Mouse (Mus musculus) embryo, embryonic 10.5 days (tissue): ENCODE results near the gene Dyrk4.

Source experiments
- DNase-seq: peaks from one replicate; pipeline ENCODE4 v3.0.0-alpha.2; 2015; ENCODE audit warnings: low spot score

The Dyrk4 gene

DNA sequence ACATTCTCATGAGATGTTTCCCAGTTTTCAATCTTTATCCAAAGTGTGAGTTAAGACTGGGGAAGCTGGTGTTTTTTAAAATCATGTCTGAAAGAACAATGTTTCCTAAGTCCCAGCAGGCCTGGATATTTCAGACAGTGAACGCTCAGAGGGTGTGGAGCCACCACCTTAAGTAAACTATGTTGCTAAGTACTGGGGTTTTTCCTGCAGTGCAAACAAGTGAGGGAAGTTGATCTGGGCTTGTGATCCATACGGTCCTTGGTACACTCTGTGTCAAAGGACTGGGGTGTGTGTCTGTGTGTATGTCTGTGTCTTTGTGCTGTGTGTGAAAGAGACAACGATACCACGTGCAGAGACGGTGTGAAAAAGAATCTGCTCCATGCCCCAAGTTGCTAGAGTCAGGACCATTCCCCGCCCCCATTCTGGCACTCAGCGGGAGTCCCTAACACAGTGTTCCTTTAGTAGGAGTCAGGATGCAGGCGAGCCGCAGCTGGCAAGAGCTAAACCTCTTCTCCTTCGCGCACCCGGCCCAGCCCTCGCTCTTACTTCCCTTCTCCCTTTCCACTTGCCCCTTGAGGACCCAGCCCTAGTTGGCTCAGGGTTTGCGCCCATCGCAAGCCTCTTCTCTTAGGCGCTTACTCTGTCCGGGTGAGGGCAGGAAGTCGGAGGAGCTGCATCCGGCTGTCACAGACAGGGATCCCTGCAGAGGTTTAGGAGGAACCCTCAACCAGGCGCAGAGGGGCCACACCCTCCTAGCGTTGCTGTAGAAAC, at the start of gene Dyrk4:
Dyrk4 (minus strand) TSS at position 729 of the 771 bp plus-strand sequence.
- DNase-seq: peak; percentile 43

GRCm38 (mm10) chr6:126966241-126967026, 44.8 kb upstream of the Dyrk4 start:
- no peak for DNase-seq

- no peak for DNase-seq
Observed at GRCm38 (mm10) chr6:126963426-126963825, 41.8 kb upstream of the Dyrk4 start.

DNA sequence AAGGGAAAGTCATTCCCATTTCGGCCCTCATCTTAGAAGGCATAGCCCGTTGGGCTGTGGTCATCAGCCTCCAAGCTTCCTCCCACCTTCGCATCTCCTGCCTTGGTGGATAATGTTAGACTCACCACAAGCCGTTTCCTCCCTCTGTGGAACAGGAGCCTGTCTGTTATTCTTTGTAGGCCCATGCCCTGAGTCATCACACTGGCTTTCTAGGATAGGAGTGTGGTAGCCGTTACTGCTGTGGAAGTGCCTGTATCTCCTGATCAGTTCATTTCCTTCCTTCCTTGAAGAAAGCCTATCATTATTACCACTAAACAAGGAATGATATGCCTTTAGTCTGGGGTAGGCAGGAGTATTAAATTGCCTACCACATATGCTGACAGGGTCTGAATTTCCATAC, 41.1 kb upstream of the Dyrk4 start:
- DNase-seq: no peak

DNA sequence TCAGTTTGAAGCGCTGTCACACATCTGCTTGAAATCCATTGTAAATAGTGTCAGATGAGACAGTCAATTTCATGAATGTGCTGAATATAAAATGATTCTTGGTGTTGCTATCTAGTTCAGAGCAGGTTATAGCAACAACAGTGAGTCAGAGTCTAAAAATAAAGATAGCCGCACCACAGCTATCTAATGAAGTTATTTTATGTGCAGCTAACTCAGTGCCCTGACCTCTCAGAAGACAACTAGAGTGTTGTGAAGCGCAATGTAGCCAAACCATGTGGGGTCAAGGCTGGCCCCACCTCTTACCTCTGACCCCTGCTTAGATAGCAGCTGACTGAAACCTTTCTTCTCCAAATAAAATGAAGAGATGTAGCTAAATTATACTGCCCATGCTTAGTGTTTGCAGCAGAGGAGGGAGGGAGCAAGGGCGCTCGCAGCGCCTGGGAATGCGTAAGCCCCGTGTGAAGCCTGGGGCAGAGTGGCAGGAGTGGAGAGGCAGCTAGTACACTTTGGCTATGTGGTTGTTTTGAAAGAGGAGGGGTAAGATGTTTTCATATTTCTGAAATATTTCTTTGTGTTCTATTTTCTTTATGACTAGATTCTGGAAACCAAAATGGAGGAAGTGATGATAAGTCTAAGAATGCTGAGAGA, 39.9 kb upstream of the Dyrk4 start:
- no peak for DNase-seq

DNA sequence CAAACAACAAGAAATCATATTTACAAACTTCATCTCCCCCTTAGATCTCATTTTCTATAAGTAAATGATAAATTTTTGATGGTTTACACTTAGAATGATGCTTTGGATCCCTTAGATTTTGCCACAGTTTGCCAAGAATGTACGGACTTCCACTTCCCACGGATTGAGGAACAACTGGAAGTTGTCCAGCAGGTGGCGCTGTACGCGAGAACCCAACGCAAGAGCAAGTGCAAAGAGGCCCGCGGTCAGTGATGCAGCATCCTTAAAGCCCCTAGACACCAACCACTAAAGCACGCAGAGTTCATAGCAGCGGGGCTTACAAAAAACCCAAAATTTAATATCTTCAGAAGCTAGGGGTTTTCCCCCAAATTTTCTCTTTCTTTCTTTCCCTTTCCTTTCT, 34.1 kb upstream of the Dyrk4 start:
- peak; percentile 88 for DNase-seq

DNA sequence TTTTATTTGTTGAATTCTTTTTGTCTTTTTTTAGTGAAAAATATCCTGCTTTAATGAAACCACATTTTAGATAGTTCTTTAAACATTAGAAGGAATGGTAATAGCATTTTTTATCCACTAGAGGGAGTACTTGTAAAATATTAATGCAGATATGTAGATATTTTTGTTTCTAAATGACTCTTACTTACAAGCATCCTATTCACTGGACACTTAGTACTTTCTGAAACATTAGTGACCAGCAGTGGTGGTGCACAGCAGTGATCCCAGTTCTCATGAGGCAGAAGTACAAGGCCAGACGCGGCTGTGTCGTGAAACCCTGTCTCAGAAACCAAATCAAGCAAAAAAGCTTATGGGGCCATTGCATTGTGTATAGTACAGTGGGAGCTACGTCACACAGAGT, 26.7 kb upstream of the Dyrk4 start:
- DNase-seq: peak; percentile 42

DNA sequence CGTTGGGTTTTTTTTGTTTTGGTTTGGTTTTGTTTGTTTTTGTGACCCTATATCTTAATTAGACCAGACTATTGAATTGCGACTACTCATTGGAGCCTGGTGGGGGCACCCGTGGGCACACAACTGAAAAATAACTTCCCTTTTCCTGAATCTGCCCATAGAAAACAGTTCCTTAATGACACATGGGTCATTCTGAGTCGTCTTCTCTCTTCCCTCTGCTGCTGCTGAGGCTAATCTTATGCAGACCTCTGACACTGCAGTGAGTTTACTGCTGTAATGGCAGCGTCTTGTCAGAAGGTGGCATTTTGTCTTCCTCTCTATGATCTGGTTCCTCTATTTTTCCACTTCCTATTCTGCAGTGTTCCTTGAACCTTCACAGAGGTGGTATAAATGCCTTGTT, 18.8 kb upstream of the Dyrk4 start:
- DNase-seq: peak; percentile 42

GRCm38 (mm10) chr6:126939487-126940171, 18.0 kb upstream of the Dyrk4 start, which contains the start of the genes Rad51ap1 and D6Wsu163e:
TSS of gene Rad51ap1 (minus strand) at chr6:126939587.
TSS of gene D6Wsu163e (plus strand) at chr6:126939962.
- DNase-seq: peak; percentile 95

- peak; percentile 19 for DNase-seq
Observed at GRCm38 (mm10) chr6:126938853-126939486, 17.3 kb upstream of the Dyrk4 start.

- DNase-seq: peak; percentile 26
Observed at GRCm38 (mm10) chr6:126938047-126938446, 16.4 kb upstream of the Dyrk4 start.

GRCm38 (mm10) chr6:126932896-126933295, 11.3 kb upstream of the Dyrk4 start:
- no peak for DNase-seq

GRCm38 (mm10) chr6:126914928-126915327, 6.7 kb downstream of the Dyrk4 start:
- DNase-seq: no peak

- DNase-seq: no peak
Observed at GRCm38 (mm10) chr6:126910727-126911126, 10.9 kb downstream of the Dyrk4 start.

GRCm38 (mm10) chr6:126907876-126908275, 13.8 kb downstream of the Dyrk4 start:
- no peak for DNase-seq

DNA sequence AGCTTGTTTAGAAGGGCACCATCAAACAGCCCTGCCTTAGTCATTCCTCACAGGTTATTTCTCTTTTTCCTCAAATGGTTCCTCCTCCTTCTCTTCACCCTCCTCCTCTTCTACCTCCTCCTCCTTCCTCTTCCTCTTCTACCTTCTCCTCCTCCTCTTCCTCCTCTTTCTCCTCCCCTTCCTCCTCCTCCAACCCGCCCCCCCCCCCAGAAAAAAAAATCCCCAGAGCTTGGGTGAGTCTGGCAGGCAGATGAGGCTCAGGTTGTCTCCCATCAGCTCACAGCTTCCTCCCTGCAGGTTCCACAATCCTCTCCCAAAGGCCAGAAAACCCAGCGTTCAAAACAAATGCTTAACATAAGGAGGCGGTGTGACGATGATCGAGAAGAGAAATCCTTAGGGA, 14.3 kb downstream of the Dyrk4 start:
- DNase-seq: no peak

- no peak for DNase-seq
Observed at GRCm38 (mm10) chr6:126877118-126877517, 44.5 kb downstream of the Dyrk4 start.

GRCm38 (mm10) chr6:126852881-126853280, 68.8 kb downstream of the Dyrk4 start, which contains the start of gene Akap3:
TSS of gene Akap3 (plus strand) at chr6:126853098.
- DNase-seq: peak; percentile 2

DNA sequence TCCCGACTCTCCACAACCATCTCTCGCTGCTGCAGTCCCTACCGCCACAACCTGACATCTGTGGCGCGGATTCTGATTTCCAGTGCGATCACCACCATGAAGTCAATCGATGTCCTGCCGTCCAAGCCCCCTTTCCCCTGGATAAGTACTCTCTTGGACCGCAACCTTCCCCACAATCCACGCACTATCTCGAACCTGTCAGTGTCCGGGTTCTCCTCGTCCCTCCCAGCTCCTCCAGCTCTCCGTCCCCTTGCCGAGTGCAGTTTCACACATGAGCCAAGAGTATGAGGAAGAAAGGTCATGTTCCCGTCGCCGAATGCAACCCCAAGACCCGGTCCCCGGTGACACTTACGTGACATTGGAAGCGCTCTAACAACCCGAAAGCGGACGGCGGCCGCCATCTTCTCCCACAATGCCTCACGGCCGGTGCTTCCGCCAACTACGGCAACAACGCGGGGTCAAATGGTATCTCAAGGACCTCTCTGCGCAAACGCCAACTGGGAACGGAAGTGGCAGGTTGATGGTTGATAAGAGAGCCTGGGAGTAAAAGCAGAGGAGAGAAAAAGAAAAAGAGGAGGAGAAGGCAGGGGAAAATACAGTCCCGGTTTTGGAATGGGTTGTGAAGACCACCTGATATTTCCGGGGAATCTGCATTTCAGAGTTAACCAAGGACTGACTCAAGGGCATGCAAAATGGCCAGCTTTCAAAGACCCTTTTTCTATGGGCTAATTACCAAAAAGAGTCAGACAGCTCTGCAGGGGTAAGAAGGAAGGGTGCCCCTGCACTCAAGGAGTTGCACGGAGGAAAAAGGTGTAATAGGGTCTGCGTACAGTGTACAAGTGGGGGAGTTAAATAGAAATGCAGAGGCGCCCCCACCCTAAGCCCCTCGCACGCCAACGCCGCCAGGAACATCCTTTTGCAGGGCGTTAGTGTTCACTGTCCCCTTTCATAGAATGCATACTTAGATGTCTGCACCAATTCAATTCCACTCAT, 72.6 kb downstream of the Dyrk4 start, which contains the start of gene Ndufa9:
Ndufa9 (minus strand) TSS at position 425 of the 993 bp plus-strand sequence.
- peak; percentile 96 for DNase-seq

GRCm38 (mm10) chr6:126836628-126837027, 85.0 kb downstream of the Dyrk4 start:
- no peak for DNase-seq
